Mouse (Mus musculus) central nervous system, embryonic 14 days (tissue): ENCODE data around the gene Zbtb16. TPM values are rescaled to one million over a fixed set of nuclear protein-coding genes. Genes with fewer than 3 reads are reported as not detected.

Experiments
- polyA plus RNA-seq: library from polyadenylated mRNA; depleted of rRNA; stranded (reverse); fragments of >200 nt; gene quantifications from 2 replicates; pipeline ENCODE4 v1.2.3, GENCODE M21; 2012; rRNA removed

The Zbtb16 gene
- polyA plus RNA-seq: 3.2 and 3.5 TPM in 2 replicates

DNA sequence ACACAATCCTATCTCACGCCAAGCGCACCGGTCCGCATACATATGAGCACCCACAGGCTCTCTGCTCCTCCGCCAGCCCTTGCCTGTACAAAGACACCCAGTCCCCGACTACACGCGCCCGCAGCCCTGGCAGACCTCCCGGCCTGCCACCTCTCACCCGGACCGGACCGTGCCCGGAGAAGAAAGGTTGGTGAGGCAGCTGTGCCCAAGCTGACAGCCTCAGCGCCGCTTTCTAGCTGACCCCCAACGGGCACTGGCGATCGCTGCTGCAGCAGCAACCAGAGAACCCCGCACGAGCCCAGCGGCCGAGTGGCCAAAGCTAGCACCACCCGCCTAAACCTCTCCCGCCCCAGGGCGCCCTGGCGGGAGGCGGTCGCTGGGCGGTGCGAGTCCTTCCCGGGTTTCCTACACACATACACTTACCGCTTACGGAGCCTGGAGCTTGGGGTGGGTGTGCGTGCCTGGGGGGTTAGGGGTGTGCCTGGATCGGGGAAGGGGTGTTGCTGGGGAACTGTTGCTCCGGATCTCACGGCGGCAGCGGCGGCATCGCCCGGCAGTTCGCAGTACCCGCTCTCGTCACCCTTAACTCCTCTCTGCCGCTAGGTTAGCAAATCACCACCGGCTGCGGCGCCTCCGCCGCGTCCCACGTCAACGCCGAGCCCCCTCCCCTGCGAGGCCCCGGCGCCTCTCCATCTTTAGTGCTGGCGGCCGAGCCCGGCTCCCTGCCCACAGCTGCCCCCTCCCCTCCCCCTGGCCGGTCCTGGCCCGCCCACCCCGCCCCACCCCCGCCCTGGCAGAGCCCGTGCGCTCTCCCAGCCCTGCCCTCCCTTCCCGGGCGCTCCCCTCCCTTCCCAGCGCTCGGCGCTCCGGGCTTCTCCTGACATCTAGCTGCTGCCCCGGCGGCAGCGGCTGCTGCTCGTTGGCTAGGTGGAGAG is at the start of gene Zbtb16:
Zbtb16 (minus strand) TSS at position 592 of the 935 bp plus-strand sequence.

DNA sequence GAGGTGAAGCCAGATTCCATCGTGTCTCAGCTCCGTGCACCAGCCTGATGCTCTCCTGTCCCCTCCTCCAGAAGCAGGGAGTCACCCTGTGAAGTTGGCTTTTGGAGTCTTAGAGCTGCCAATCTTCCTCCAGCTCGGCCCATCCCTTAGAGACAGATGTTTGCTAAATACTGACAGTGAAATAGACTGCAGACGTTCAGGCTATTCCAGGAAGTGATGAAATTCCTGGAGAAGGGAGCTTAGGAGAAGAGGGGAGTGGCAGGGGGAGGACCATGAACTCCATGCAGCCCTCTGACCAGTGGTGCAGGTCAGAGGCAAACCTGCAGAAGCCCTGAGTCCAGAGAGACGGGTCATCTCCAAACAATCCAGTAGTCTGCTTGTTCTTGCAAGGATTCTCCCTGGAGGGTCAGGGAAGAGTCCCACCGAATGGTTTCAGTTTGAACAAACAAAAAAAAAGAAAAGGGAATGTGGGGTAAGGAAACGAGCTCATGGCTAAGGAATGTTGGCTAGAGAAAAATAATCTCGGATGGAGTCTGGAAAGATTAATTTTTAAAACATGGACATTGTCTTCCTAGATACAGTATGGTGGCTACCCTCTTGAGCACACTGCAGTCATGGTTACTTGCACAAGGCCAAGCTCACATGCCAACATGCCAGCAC is 231.0 kb downstream of the Zbtb16 start, which contains the start of gene Nnmt:
Nnmt (minus strand) TSS at position 215 of the 660 bp plus-strand sequence.

Other genes with a start within 250 kb of the Zbtb16 start
- 0.41 and 0.69 TPM in 2 replicates for gene Nnmt, start 231.1 kb downstream of the Zbtb16 start, polyA plus RNA-seq
- gene Htr3a, start 74.9 kb upstream of the Zbtb16 start, polyA plus RNA-seq: 2.9 and 4.0 TPM in 2 replicates
- 0.15 and 0.69 TPM in 2 replicates for gene Htr3b, start 128.8 kb upstream of the Zbtb16 start, polyA plus RNA-seq
- 51.8 and 52.6 TPM in 2 replicates for gene Usp28, start 149.2 kb upstream of the Zbtb16 start, polyA plus RNA-seq
- 34.1 and 35.8 TPM in 2 replicates for gene Zw10, start 219.4 kb upstream of the Zbtb16 start, polyA plus RNA-seq
- 1.9 and 2.3 TPM in 2 replicates for gene Tmprss5, start 245.0 kb upstream of the Zbtb16 start, polyA plus RNA-seq